Mouse (Mus musculus) WW6 (cell line): ENCODE measurements around the gene Xntrpc.

Source experiments
- DNase-seq: peaks from one replicate; pipeline ENCODE4 v3.0.0-alpha.2; 2013; ENCODE audit warnings: low read depth, low spot score

The Xntrpc gene

DNA sequence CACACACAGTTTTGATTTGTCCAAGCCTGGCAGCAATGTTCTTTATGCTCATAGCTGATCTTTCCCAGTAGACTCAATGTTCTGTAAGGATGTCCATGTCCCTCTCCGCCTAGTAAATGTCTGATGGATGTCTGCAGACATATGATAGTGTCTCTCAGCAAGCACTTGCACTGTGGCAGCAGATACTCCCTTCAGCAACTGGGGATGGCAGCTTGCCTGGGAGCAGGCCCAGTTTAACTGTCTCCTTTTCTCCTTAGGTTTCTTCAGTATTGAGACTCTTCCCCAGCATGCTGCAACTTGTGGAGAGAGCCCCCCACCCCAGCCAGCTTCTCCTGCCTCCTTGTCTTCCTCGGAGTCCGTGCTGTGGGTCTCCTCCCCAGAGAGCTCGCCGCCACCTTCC lies 16.3 kb downstream of the Xntrpc start:
- no peak for DNase-seq

DNA sequence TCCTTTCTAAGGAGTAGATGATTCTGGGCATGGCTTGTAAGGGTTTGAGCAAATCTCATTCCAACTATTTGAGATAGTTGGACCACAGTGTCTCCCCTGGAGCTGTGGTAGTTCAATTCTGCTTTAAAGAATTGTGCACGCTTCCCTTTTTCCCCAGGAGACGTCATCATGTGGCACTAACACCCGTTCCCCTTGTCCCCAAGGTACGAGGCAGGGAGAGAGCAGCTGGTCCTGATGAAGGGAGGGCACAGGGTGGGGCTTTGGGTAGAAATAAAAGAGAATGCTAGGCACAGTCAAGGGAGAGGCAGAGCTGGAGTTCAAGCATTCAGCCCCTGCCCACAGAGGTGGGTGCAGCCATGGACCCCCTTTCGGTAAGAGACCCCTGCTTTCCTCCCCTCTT lies 17.3 kb downstream of the Xntrpc start, which contains the start of gene Trpc2:
TSS of gene Trpc2 (plus strand) at position 301 of the 400 bp plus-strand sequence.
- no peak for DNase-seq

DNA sequence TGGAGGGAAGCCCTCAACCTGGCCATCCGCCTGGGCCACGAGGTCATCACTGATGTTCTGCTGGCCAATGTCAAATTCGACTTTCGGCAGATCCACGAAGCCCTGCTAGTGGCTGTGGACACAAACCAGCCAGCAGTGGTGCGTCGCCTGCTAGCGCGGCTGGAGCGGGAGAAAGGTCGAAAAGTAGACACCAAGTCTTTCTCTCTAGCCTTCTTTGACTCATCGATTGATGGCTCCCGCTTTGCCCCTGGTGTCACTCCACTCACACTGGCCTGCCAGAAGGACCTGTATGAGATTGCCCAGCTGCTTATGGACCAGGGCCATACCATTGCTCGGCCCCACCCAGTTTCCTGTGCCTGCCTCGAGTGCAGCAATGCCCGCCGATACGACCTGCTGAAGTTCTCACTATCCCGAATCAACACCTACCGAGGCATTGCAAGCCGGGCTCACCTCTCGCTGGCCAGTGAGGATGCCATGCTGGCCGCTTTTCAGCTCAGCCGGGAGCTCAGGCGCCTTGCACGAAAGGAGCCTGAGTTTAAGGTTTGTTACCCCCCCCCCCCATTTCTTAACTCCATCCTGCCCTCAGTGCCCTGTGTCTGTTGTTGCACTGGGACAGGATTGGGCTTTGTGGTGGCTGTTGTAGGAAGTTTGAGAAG lies 18.7 kb downstream of the Xntrpc start:
- no peak for DNase-seq

DNA sequence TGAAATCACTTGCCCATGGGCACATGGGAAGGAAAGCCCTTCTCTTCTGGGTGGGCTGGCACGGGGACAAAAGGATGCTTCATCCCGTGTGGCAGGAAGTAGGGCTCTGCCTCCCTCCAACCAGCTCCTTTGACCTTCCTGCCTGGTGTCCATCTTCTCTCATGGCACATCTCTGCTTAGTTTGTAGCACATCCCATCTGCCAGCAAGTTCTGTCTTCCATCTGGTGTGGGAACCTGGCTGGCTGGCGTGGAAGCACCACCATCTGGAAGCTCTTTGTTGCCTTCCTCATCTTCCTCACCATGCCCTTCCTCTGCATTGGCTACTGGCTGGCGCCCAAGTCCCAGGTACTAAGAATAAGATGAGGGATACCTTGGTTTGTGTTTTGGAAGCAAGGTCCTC lies 21.8 kb downstream of the Xntrpc start:
- no peak for DNase-seq

DNA sequence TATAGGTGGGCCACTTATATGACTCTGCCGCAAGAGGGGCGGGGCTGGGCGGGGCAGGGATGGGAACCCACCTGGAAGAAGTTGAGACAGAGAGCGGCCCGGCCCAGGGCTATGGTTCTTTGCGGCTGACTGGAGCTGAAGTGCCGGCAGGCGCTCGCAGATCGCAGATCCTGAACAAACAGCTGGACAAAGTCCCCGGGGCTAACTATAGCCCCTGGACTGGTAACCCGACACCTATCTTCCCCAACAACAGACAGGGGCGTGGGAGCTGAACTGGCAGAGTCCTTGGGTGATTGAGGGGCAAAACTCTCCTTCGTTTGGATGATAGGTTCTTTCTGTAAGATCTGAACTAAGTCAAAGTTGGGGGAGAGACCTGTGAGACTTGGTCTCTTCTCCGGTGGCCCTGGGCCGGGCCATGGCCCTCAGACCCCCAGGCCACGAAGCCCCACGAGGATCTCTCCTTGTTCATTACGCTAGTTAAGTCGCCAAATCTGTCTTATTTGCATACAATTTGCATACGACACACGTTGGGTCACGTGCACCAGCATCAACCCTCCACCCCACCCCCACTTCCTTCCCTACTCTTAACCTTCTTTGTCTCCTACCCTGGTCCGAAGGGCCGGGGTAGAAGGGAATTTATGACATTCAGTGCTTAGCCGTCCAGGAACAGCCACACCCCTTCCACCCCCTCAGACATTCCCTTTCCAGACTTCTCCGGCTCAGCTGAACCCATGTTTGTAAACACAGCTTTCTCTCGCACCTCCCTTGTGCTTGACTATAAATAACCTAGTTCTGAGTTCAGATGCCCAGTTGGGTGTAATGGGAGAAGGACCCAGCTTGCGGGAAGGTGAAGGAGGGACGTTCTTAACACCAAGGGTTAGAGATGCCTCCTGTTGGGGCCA lies 34.5 kb downstream of the Xntrpc start:
- DNase-seq = peak; percentile 63

DNA sequence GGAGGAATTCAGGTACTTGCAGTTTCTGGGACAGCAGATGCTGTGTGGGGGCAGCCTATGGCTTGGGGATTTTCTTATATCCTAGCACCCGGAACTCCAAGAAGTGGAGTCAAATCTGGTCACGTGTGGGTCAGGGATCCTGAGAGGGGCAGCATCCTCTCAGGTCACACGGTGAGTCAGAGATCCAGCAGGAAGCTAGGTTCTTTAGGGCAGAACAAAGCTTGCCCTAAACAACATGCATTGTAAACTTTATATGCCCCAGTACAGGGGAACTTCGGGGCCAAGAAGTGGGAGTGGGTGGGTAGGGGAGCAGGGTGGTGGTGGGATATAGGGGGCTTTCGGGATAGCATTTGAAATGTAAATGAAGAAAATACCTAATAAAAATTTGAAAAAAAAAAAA lies 35.4 kb downstream of the Xntrpc start:
- DNase-seq = no peak

DNA sequence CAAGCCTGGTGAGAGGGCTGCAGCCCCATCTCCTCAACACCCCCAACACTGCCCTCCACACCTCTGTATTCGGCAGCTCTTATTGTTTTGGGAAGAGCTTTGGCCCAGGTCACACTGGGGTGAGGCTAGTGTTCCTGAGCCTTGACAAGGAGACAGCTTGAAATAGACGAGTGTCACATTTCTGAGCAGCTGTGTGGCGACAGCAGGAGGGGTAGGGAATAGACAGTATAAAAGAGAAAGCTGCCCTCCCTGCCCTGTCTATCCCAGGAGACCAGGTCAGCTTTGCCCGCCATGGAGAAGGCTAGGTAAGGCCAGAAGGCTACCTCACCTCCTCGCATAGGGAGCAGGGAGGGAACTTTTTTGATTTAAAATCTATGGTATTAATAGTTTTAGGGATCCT lies 36.0 kb downstream of the Xntrpc start, which contains the start of gene Art1:
TSS of gene Art1 (plus strand) at position 257 of the 400 bp plus-strand sequence.
- DNase-seq = no peak

DNA sequence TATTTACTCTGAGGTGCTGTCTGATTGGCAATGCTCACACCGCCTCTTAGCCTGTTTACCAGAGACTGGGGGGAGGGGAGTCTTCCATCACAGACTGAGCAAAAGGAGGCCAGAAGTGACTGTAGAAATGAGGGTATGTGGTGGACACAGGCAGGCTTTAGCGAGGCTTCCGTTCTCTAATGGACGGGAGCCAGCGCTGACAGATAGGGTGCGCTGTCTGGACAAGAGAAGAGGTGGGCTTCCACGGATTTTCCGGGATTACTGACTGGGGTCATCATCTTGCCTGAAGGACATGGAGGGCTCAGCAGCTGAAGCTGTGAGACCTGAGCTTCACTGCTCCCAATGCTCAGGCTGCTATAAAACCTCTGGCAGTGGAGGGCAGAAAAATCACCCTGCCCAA lies 36.7 kb downstream of the Xntrpc start:
- no peak for DNase-seq

DNA sequence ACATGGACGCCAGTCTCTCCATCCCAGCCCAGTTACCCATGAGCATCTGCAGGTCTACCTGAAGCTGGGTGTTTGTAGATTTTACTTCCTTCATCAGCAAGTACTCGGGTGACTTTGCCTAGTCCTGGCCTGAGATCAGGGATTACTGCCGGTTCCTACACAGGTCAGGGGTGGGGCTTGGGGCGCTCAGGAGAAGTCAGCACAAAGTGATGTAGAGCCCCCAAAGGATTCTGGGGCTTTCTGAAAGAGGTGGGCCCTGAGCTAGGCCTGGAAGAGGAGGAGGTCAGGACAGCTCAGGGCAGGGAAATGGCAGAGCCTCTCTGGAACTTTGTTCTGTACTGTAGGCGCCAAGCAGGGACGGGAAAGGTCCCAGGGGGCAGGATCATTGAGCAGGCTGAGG lies 37.2 kb downstream of the Xntrpc start:
- no peak for DNase-seq

DNA sequence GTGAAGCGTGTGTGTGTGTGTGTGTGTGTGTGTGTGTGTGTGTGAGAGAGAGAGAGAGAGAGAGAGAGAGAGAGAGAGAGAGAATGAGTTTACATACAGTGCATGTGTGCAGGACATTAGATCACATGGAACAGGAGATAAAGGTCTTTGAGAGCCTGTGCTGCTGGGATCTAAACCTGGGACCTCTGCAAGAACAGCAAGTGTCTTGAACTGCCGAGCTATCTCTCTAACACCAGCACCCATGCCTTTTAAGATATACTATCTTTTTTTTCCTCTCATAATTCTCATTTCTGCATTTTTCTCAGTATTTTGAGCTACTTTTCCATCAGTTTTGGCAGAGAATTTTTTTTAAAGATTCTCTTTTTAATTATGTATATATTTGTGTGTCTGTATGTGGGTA lies 38.0 kb downstream of the Xntrpc start:
- no peak for DNase-seq

DNA sequence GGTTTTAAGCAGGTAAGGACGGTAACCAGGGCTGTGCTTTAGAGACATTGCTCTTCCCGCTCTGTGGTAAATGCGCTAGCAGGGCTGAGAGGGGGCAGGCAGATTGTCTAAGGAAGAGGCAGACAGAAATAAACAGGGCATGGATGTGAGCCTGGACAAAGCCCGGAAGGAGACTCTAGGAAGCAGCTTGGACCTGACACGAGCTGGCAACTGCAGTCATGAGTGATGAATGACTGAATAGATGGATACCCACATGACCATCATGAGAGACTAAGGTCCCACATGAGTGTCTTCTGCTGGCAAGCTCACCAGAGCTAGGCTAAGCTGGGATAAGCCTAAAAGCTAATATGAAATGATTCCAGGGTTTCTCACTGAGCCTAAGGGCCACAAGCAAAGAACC lies 38.6 kb downstream of the Xntrpc start:
- DNase-seq = no peak

DNA sequence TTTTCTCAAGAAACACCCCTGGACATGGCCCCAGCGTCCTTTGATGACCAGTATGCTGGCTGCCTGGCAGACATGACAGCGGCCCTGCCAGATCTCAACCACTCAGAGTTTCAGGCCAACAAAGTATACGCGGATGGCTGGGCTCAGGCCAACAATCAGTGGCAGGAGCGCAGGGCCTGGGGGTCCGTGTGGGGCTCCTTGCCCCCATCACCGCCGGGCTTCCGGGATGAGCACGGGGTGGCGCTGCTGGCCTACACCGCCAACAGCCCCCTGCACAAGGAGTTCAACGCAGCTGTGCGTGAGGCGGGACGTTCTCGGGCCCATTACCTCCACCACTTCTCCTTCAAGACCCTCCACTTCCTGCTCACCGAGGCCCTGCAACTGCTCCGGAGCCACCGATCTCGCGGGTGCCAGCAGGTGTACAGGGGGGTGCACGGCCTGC lies 41.2 kb downstream of the Xntrpc start:
- DNase-seq = no peak

DNA sequence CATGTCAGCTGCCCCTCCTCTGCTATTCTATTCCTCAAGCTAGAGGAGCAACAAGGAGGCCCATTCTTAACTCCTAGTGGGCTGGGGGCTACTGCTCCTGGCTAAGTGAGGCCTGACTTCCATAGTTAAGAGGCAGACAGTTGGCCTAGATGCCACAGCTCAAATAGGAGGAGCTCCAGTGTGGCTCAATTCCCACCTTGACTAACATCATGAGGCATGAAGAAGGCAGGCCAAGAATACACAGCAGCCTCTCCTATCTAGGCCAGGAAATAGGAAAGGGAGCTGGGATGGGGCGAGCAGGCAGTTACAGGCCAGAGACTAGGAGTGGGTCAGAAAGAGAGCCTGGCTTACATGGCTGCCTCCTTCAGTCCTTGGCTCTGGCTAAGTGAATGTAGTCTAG lies 42.7 kb downstream of the Xntrpc start:
- DNase-seq = no peak

DNA sequence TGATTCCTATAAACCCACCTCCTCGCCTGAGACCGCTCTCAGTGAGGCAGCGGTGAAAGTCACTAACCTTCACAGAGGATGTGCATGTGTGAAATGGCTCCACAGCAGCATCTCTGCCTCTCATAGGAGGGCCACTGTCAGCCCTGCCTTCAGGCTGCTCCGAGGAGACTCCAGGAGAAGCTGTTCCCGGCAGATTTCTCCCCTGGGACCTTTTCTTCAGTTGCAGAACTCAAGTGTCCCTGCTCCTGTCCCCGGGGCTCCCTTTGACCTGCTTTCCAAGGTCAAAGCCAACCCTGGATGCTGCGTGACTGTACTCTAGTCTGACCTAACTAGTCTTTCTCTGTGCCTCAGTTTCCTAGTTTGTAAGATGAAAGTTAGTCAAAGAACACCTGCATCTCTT lies 43.7 kb downstream of the Xntrpc start, which contains the start of gene Art5:
TSS of gene Art5 (minus strand) at position 319 of the 400 bp plus-strand sequence.
- no peak for DNase-seq

DNA sequence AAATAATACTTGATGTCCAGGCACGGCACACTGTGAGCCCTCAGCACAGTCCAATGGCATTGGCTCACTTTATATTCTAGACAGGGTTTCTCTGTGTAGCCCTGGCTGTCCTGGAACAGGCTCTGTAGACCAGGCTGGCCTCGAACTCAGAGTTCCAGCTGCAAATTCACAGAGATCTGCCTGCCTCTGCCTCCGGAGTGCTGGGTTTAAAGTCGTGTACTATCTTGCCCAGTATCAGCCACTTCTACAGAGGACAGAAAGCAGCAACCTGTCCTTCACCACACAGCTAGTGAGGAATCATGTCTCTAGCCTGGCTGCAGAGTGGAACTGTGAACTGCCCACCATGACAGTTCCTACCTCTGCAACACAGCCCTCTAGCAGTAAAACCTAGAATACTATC lies 44.2 kb downstream of the Xntrpc start:
- DNase-seq = no peak

DNA sequence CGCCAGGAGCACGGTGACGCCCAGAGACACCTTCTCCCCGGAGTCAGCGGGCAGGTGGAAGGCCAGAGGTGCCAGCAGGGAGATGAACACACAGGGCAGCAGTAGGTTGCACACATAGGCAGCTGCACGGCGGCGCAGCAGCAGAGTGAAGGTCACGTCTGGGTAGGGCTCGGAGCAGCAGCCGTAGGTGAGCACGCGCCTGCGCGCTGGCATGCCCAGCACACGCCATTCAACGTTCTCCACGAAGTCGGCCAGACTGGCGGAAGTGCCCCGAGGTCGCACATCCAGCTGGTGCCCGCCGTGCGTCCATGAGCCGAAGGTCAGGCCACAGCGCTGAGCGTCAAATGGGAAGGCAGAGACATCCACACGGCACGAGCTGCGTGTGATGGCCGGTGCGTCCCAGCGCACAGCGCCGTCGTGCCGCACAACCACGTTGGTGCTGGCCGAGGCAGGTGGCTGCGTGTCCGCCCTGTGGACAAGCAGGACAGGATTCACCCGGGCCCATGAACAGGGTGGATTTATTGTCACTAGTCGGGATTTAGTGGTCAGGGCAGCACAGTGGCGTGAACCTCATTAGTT lies 47.7 kb downstream of the Xntrpc start:
- no peak for DNase-seq

DNA sequence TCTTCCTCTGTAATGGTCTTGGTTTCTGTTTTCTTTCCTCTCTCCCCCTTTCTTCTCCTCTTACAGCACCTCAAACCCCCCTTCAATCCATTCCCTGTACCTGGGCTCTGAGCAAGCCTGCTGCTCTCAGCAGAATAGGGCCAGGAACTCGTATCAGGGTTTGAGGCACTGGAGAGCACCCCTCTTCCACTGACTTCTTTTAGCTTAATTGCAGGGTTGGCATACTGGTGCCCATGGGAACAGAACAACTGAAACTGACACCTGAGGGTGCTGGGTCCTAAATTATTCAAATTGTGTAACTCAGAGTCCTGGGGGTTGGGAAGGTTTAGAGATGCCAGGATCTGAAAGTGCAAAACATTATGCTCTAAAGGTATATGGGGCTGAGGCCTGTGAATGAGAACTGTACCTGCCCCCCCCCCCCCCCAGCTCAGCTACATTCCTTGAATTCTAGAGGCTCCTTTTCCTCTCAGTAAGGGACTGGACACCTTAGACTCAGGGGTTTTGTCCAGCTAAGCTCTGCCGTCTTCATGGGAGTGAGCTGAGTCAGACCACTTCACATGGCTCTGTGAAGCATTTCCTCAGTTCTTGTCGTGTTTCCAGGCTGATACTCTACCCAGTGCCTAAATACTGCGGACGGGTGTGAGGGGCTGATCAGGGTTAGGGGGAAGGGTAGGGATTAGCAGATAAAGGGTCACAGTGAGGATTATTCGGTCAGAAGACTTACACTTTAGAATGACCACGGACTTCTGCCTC lies 51.2 kb downstream of the Xntrpc start, which contains the start of gene Chrna10:
TSS of gene Chrna10 (minus strand) at position 250 of the 753 bp plus-strand sequence.
- DNase-seq = no peak

DNA sequence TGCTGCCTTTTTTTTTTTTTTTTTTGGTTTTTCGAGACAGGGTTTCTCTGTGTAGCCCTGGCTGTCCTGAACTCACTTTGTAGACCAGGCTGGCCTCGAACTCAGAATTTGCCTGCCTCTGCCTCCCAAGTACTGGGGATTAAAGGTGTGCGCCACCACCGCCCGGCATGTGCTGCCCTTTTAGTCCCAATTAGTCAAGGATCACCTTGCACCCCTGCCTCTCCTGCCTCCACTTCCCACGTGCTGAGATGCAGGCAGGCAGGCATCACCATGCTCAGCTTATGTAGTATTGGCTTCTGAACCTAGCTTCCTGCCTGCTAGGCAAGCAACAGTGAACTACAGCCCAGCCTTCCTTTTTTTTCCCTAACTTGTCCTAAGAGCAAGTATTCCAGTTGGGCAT lies 51.9 kb downstream of the Xntrpc start:
- no peak for DNase-seq

DNA sequence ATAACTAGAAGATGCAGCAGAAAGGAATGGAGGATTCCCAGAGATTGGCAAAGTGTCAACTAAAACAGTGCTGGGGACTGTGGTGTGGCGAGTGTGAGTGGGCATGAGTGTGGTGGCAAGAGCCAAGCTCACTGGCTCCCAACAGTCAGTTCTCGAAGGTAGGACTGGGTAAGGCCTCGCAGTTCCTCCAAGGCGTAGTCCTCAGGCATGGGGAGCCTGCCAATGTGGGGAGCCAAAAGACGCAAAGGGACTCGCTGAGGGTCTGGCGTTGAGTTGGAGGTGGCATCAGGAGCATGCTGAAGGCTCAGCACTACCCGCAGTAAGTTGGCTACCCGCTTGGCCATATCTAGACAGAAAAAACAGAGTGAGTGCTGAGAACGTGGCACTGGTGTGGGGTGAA lies 54.8 kb downstream of the Xntrpc start:
- DNase-seq = no peak

DNA sequence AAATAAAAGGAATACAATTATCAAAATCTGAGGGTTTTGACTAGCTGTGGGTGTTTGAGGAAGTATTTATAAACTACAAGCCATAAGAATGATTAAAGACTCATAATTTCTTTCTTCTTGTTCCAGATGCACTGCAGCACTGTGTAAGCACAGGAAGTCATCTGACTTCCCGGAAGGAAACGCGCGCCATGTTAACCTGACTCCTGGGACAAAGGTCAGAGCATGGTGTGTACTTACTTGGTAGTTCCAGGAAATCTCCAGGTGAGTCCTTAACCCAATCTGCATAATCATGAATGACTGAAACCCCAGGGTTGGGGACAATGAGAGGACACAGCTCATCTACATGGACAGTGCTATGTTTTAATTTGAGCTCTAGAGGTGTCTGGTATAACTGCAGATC lies 66.9 kb downstream of the Xntrpc start:
- no peak for DNase-seq

DNA sequence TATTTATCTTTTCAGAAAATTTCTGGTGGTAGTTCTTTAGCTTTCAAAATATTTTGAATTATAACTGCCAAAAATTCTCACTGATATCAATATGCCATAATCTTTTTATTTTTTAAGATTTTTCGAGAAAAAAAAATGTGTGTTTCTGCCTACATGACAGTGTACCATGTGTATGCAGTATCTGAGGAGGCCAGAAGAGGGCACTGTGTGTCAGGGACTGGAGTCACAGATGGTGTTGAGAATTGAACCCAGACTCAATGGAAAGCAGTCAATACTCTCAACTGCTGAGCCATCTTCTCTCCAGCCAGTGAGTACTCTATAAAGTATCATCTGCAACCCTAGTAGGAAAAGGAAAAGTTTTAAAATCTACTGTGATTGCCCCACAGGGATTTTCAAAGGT lies 72.0 kb downstream of the Xntrpc start:
- no peak for DNase-seq

DNA sequence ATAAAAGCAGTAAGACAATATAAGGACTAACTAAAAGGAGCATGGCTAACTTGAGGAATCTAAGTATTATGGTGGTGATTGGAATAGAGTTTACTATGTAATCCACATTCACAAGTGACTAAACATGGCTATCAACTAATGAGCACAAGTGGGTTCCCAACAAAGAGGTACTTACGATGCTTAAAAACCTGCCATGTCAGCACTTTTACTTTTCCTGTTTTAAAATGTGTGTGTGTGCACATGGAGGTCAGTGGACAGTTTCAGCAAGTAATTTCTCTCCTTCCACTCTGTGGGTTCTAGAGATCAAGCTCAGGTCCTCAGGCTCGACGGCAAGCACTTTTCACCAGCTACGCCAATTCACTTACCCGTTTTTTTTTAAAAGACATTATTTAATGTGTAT lies 72.4 kb downstream of the Xntrpc start:
- DNase-seq = no peak
